21 mouse cellular contexts compared by ENCODE assay signal in genomic region chr9:94840972-94841371, GRCm38 (mm10).
DNase-seq lines count a peak whose midpoint lies in the region; ATAC-seq lines count a peak whose summit lies in the region.
"Had no signal": no experiment of that assay in that cellular context is flagged by ENCODE, and none has a peak within 500 bp of the region (broad histone marks: within the 10 kb centered on the region; RNA-seq: fewer than 3 reads in every experiment).

No protein-coding gene starts in this region.

- H3K9me3 ChIP-seq in midbrain, embryonic 15.5 days = no peaks in the 10 kb centered on the region
- H3K9me3 ChIP-seq in midbrain, embryonic 11.5 days (ENCODE audit: control insufficient read depth, low read length) = no peaks in the 10 kb centered on the region
- H3K9me3 ChIP-seq in liver, embryonic 13.5 days (replicated peaks) = no peaks in the 10 kb centered on the region
- no peaks in the 10 kb centered on the region for H3K9me3 ChIP-seq in liver, embryonic 16.5 days (replicated peaks; ENCODE audit: control insufficient read depth, low read length)
- H3K9me3 ChIP-seq: embryonic facial prominence, embryonic 13.5 days; forebrain, embryonic 12.5 days; heart, embryonic 15.5 days; hindbrain, embryonic 15.5 days had no signal

- DNase-seq in midbrain, embryonic 11.5 days (ENCODE audit: low spot score, missing footprints) = no peak
- DNase-seq in liver, embryonic 13.5 days = no peak
- no peak for DNase-seq in heart, adult 18-20 months
- no peak for DNase-seq in B cell, adult 2 months
- DNase-seq: adrenal gland, postnatal 14 days; cerebellum, adult 18-20 months; cerebellum, adult 9-11 months; cerebellum, postnatal 36 days; gastrocnemius, postnatal 10 days; heart, adult 2 months; heart, postnatal 14 days had no signal

- H3K27ac ChIP-seq in midbrain, embryonic 15.5 days = 0 out of 2 replicates have a peak overlapping the region, but pooled peaks have one; percentile 10
- no peak overlapping the region for H3K27ac ChIP-seq in midbrain, embryonic 11.5 days (ENCODE audit: low read depth, low read length)
- no peak overlapping the region for H3K27ac ChIP-seq in liver, embryonic 13.5 days
- H3K27ac ChIP-seq in liver, embryonic 16.5 days (ENCODE audit: low read length) = no peak overlapping the region
- H3K27ac ChIP-seq: embryonic facial prominence, embryonic 13.5 days; forebrain, embryonic 12.5 days; heart, adult 2 months; heart, embryonic 15.5 days; hindbrain, embryonic 15.5 days had no signal

- H3K4me2 ChIP-seq in midbrain, embryonic 15.5 days = no peak overlapping the region
- H3K4me2 ChIP-seq in midbrain, embryonic 11.5 days = no peak overlapping the region
- H3K4me2 ChIP-seq in liver, embryonic 13.5 days = no peak overlapping the region
- no peak overlapping the region for H3K4me2 ChIP-seq in liver, embryonic 16.5 days (ENCODE audit: low read depth, low read length)
- H3K4me2 ChIP-seq: embryonic facial prominence, embryonic 13.5 days; forebrain, embryonic 12.5 days; heart, embryonic 11.5 days; heart, embryonic 15.5 days; hindbrain, embryonic 15.5 days had no signal

- H3K9ac ChIP-seq in midbrain, embryonic 15.5 days = no peak overlapping the region
- no peak overlapping the region for H3K9ac ChIP-seq in midbrain, embryonic 11.5 days (ENCODE audit: low read length)
- no peak overlapping the region for H3K9ac ChIP-seq in liver, embryonic 13.5 days
- H3K9ac ChIP-seq in liver, embryonic 16.5 days (ENCODE audit: low read depth, low read length) = no peak overlapping the region
- H3K9ac ChIP-seq: embryonic facial prominence, embryonic 13.5 days; forebrain, embryonic 12.5 days; heart, embryonic 15.5 days; hindbrain, embryonic 15.5 days had no signal

- H3K4me3 ChIP-seq in midbrain, embryonic 15.5 days = no peak overlapping the region
- no peak overlapping the region for H3K4me3 ChIP-seq in midbrain, embryonic 11.5 days (ENCODE audit: low read depth, low read length)
- H3K4me3 ChIP-seq in liver, embryonic 13.5 days (replicated peaks) = no peak overlapping the region
- no peak overlapping the region for H3K4me3 ChIP-seq in liver, embryonic 16.5 days (ENCODE audit: low read depth, low read length)
- H3K4me3 ChIP-seq: embryonic facial prominence, embryonic 13.5 days; forebrain, embryonic 12.5 days; heart, adult 2 months; heart, embryonic 15.5 days; hindbrain, embryonic 15.5 days had no signal

- ATAC-seq in midbrain, embryonic 15.5 days (replicated peaks) = no peak
- ATAC-seq in midbrain, embryonic 11.5 days (ENCODE audit: low FRiP score) = no peak
- peak; percentile 73 for ATAC-seq in liver, embryonic 13.5 days (ENCODE audit: low read depth)
- peak; percentile 50; the same call in 1 of the 2 replicates for ATAC-seq in liver, embryonic 16.5 days (ENCODE audit: low read depth)
- ATAC-seq: CD4-positive, CD25-positive, alpha-beta regulatory T cell, adult 4 months; forebrain, embryonic 16.5 days had no signal

- H3K36me3 ChIP-seq in midbrain, embryonic 15.5 days (replicated peaks) = no peaks in the 10 kb centered on the region
- no peaks in the 10 kb centered on the region for H3K36me3 ChIP-seq in midbrain, embryonic 11.5 days (ENCODE audit: control insufficient read depth, insufficient read depth, low read length)
- no peaks in the 10 kb centered on the region for H3K36me3 ChIP-seq in liver, embryonic 13.5 days
- no peaks in the 10 kb centered on the region for H3K36me3 ChIP-seq in liver, embryonic 16.5 days (ENCODE audit: control insufficient read depth, insufficient read depth)
- H3K36me3 ChIP-seq: embryonic facial prominence, embryonic 13.5 days; forebrain, embryonic 12.5 days; G1E; heart, embryonic 15.5 days; hindbrain, embryonic 15.5 days had no signal

- H3K27me3 ChIP-seq in midbrain, embryonic 15.5 days (replicated peaks) = no peaks in the 10 kb centered on the region
- no peaks in the 10 kb centered on the region for H3K27me3 ChIP-seq in midbrain, embryonic 11.5 days (ENCODE audit: control insufficient read depth, insufficient read depth, low read length)
- no peaks in the 10 kb centered on the region for H3K27me3 ChIP-seq in liver, embryonic 13.5 days
- no peaks in the 10 kb centered on the region for H3K27me3 ChIP-seq in liver, embryonic 16.5 days (ENCODE audit: control insufficient read depth, insufficient read depth, low read depth, low read length)
- H3K27me3 ChIP-seq: embryonic facial prominence, embryonic 13.5 days; forebrain, embryonic 12.5 days; heart, embryonic 15.5 days; hindbrain, embryonic 15.5 days had no signal

- H3K4me1 ChIP-seq in midbrain, embryonic 15.5 days = peaks cover 23% of the 10 kb centered on the region
- H3K4me1 ChIP-seq in midbrain, embryonic 11.5 days (ENCODE audit: control insufficient read depth, insufficient read depth, low read length) = peaks cover 6% of the 10 kb centered on the region; the same call in 1 of the 2 replicates
- H3K4me1 ChIP-seq in liver, embryonic 13.5 days (replicated peaks) = 0 out of 2 replicates have a peak, but pooled peaks cover 2% of the 10 kb centered on the region
- no peaks in the 10 kb centered on the region for H3K4me1 ChIP-seq in liver, embryonic 16.5 days (ENCODE audit: control insufficient read depth, low read depth, low read length)
- H3K4me1 ChIP-seq: embryonic facial prominence, embryonic 13.5 days; heart, embryonic 15.5 days had no signal

- WGBS in midbrain, embryonic 15.5 days = 84% methylated on average over 4 of the region's 4 CpGs
- WGBS in midbrain, embryonic 11.5 days = 91% methylated on average over 4 of the region's 4 CpGs
- 52% methylated on average over 4 of the region's 4 CpGs for WGBS in liver, embryonic 13.5 days (ENCODE audit: insufficient replicate concordance)
- WGBS in liver, embryonic 16.5 days (ENCODE audit: insufficient replicate concordance) = 52% methylated on average over 4 of the region's 4 CpGs

Comparison
In these comparisons a context has a peak if more than half of its experiments do, and no peak if none do; other contexts are left out.
1. ATAC-seq: peak in liver, embryonic 13.5 days (single experiment) and liver, embryonic 16.5 days (single experiment); none in midbrain, embryonic 15.5 days (single experiment) and midbrain, embryonic 11.5 days (single experiment).